Mouse (Mus musculus): ENCODE measurements around the gene Bcl6. TPM values are rescaled to one million over a fixed set of nuclear protein-coding genes. Genes with fewer than 3 reads are reported as not detected.

Gene Bcl6
- total RNA-seq, 2 experiments from 2014 or later, result 28.0 to 33.6 TPM

GRCm38 (mm10) chr16:23980991-23981720 lies 7.5 kb downstream of the Bcl6 start:
- DNase-seq (ENCODE audit: low spot score in 2 of 2), result no peak
- intact Hi-C loops (cut with DNase I), result loop anchor here (10.0 kb wide), 1 partner anchor 934 kb away; no protein-coding TSS in a partner anchor

- DNase-seq (ENCODE audit: low spot score in 2 of 2), result no peak
- intact Hi-C loops (cut with DNase I), result loop anchor here (10.0 kb wide), 1 partner anchor 934 kb away; no protein-coding TSS in a partner anchor
These were observed 8.3 kb downstream of the Bcl6 start for GRCm38 (mm10) chr16:23980201-23980870.

GRCm38 (mm10) chr16:23979446-23979845 lies 9.2 kb downstream of the Bcl6 start:
- intact Hi-C loops (cut with DNase I), result no loop called here
- DNase-seq (ENCODE audit: low spot score in 2 of 2), result no peak

- intact Hi-C loops (cut with DNase I), result no loop called here
- DNase-seq (ENCODE audit: low spot score in 2 of 2), result peak in 1 of 2 experiments; percentile 64
These were observed 10.2 kb downstream of the Bcl6 start for GRCm38 (mm10) chr16:23978495-23978894.

GRCm38 (mm10) chr16:23977732-23978131 lies 10.9 kb downstream of the Bcl6 start:
- intact Hi-C loops (cut with DNase I), result no loop called here
- DNase-seq (ENCODE audit: low spot score in 2 of 2), result no peak

- DNase-seq (ENCODE audit: low spot score in 2 of 2), result no peak
- intact Hi-C loops (cut with DNase I), result no loop called here
These were observed 12.5 kb downstream of the Bcl6 start for GRCm38 (mm10) chr16:23976196-23976595.

GRCm38 (mm10) chr16:23973635-23974367 lies 14.9 kb downstream of the Bcl6 start:
- intact Hi-C loops (cut with DNase I), result no loop called here
- no peak for DNase-seq (ENCODE audit: low spot score in 2 of 2)

GRCm38 (mm10) chr16:23972901-23973300 lies 15.8 kb downstream of the Bcl6 start:
- intact Hi-C loops (cut with DNase I), result no loop called here

GRCm38 (mm10) chr16:23972126-23972740 lies 16.4 kb downstream of the Bcl6 start:
- no peak for DNase-seq (ENCODE audit: low spot score in 2 of 2)
- intact Hi-C loops (cut with DNase I), result no loop called here

More at GRCm38 (mm10) chr16:23972901-23973300, 15.8 kb downstream of the Bcl6 start:
- DNase-seq (ENCODE audit: low spot score in 2 of 2), result no peak

- intact Hi-C loops (cut with DNase I), result no loop called here
- DNase-seq (ENCODE audit: low spot score in 2 of 2), result no peak
These were observed 18.7 kb downstream of the Bcl6 start for GRCm38 (mm10) chr16:23969919-23970318.

GRCm38 (mm10) chr16:23968888-23969287 lies 19.8 kb downstream of the Bcl6 start:
- DNase-seq (ENCODE audit: low spot score in 2 of 2), result no peak
- intact Hi-C loops (cut with DNase I), result no loop called here

GRCm38 (mm10) chr16:23967301-23967700 lies 21.4 kb downstream of the Bcl6 start:
- DNase-seq (ENCODE audit: low spot score in 2 of 2), result no peak
- intact Hi-C loops (cut with DNase I), result no loop called here

- DNase-seq (ENCODE audit: low spot score in 2 of 2), result no peak
- intact Hi-C loops (cut with DNase I), result no loop called here
These were observed 22.6 kb downstream of the Bcl6 start for GRCm38 (mm10) chr16:23966066-23966465.

GRCm38 (mm10) chr16:23964706-23965367 lies 23.8 kb downstream of the Bcl6 start:
- no peak for DNase-seq (ENCODE audit: low spot score in 2 of 2)

GRCm38 (mm10) chr16:23963896-23964668 lies 24.6 kb downstream of the Bcl6 start:
- intact Hi-C loops (cut with DNase I), result no loop called here
- no peak for DNase-seq (ENCODE audit: low spot score in 2 of 2)

More at GRCm38 (mm10) chr16:23964706-23965367, 23.8 kb downstream of the Bcl6 start:
- intact Hi-C loops (cut with DNase I), result no loop called here

GRCm38 (mm10) chr16:23962401-23962800 lies 26.3 kb downstream of the Bcl6 start:
- intact Hi-C loops (cut with DNase I), result no loop called here
- DNase-seq (ENCODE audit: low spot score in 2 of 2), result no peak

- no peak for DNase-seq (ENCODE audit: low spot score in 2 of 2)
- intact Hi-C loops (cut with DNase I), result no loop called here
These were observed 29.7 kb downstream of the Bcl6 start for GRCm38 (mm10) chr16:23958938-23959337.

GRCm38 (mm10) chr16:23953959-23954260 lies 34.7 kb downstream of the Bcl6 start:
- no peak for DNase-seq (ENCODE audit: low spot score in 2 of 2)
- intact Hi-C loops (cut with DNase I), result loop anchor here (2.0 kb wide), 3 partner anchors 55 to 501 kb away; no protein-coding TSS in a partner anchor

Data from left cerebral cortex, postnatal 14 days (tissue).